Mouse (Mus musculus) MEL (cell line): Measurements from ENCODE around the gene Fads1. TPM values are rescaled to one million over a fixed set of nuclear protein-coding genes. Genes with fewer than 3 reads are reported as not detected.
A peak's percentile ranks its signal among the peaks of the same experiment; 100 is the strongest.

Experiments used
- DNase-seq: peaks from one replicate; pipeline ENCODE4 v3.0.0; 2011; ENCODE audit warnings: low read depth, low spot score
- H3K27ac ChIP-seq: 2 replicates; pipeline ENCODE4 v1.5.1; 2012; ENCODE audit warnings: low read depth, mild to moderate bottlenecking, control low read depth, low read length, moderate library complexity; ENCODE audit not compliant: control insufficient read depth
- H3K27me3 ChIP-seq, 2 experiments: fragments of 150-350 bp in 1 of 2; sonication (generic) in 1 of 2; 2 replicates each; pipeline ENCODE4 v1.6.1; 2012; ENCODE audit warnings: low read length in 2 of 2, mild to moderate bottlenecking in 2 of 2, improper control_type of control experiment in 1 of 2, moderate library complexity in 1 of 2; ENCODE audit not compliant: insufficient read depth in 2 of 2, control insufficient read depth in 1 of 2
- H3K36me3 ChIP-seq, 2 experiments: 2 replicates each; pipeline ENCODE4 v1.6.1; 2012 to 2014; ENCODE audit warnings: low read length in 2 of 2, improper control_type of control experiment in 1 of 2, inconsistent platforms in 1 of 2, mild to moderate bottlenecking in 1 of 2; ENCODE audit not compliant: insufficient read depth in 2 of 2, control insufficient read depth in 1 of 2
- H3K4me1 ChIP-seq, 2 experiments: fragments of 150-350 bp in 1 of 2; sonication (generic) in 1 of 2; 2 replicates each; pipeline ENCODE4 v1.6.1; 2012; ENCODE audit warnings: low read length in 2 of 2, improper control_type of control experiment in 1 of 2, mild to moderate bottlenecking in 1 of 2; ENCODE audit not compliant: insufficient read depth in 2 of 2, control insufficient read depth in 1 of 2
- H3K4me3 ChIP-seq, 2 experiments: fragments of 150-350 bp in 1 of 2; sonication (generic) in 1 of 2; 2 replicates each; pipeline ENCODE4 v1.5.1; 2012; ENCODE audit warnings: low read depth in 2 of 2, low read length in 2 of 2, mild to moderate bottlenecking in 2 of 2, moderate library complexity in 2 of 2, control low read depth in 1 of 2, improper control_type of control experiment in 1 of 2; ENCODE audit not compliant: control insufficient read depth in 1 of 2, insufficient read depth in 1 of 2
- H3K79me2 ChIP-seq: 2 replicates; pipeline ENCODE4 v1.6.1; 2012; ENCODE audit warnings: mild to moderate bottlenecking, low read length, moderate library complexity; ENCODE audit not compliant: control insufficient read depth, poor library complexity, insufficient read depth
- H3K9ac ChIP-seq: 2 replicates; pipeline ENCODE4 v1.6.1; 2012; ENCODE audit warnings: low read depth, mild to moderate bottlenecking, control low read depth, low read length, moderate library complexity; ENCODE audit not compliant: control insufficient read depth, poor library complexity, severe bottlenecking
- H3K9me3 ChIP-seq: fragments of 150-350 bp; sonication (generic); replicated peaks from 2 replicates; pipeline ENCODE4 v1.6.1; 2012; ENCODE audit warnings: mild to moderate bottlenecking, low read length, improper control_type of control experiment, moderate library complexity; ENCODE audit not compliant: insufficient read depth
- BHLHE40 ChIP-seq: IDR thresholded peaks from 2 replicates; pipeline ENCODE4 v1.6.1; 2012; ENCODE audit warnings: low read depth, mild to moderate bottlenecking, inconsistent platforms, low read length, improper control_type of control experiment, borderline replicate concordance
- E2F4 ChIP-seq: IDR thresholded peaks from 2 replicates; pipeline ENCODE4 v1.6.1; 2011; ENCODE audit warnings: low read depth, low read length, improper control_type of control experiment, borderline replicate concordance
- ETS1 ChIP-seq: IDR thresholded peaks from 2 replicates; pipeline ENCODE4 v1.6.1; 2012; ENCODE audit warnings: low read depth, mild to moderate bottlenecking, inconsistent platforms, low read length, improper control_type of control experiment, moderate library complexity
- GABPA ChIP-seq: IDR thresholded peaks from 2 replicates; pipeline ENCODE4 v1.6.1; 2012; ENCODE audit warnings: low read depth, mild to moderate bottlenecking, inconsistent platforms, low read length, improper control_type of control experiment, moderate library complexity
- JUND ChIP-seq: IDR thresholded peaks from 2 replicates; pipeline ENCODE4 v1.6.1; 2011; ENCODE audit warnings: low read depth, mild to moderate bottlenecking, improper control_type of control experiment, low read length
- KAT2A ChIP-seq: conservative IDR thresholded peaks from 2 replicates; pipeline ENCODE4 v1.6.1; 2012; ENCODE audit warnings: low read depth, low read length, improper control_type of control experiment, inconsistent platforms
- MEF2A ChIP-seq: IDR thresholded peaks from 2 replicates; pipeline ENCODE4 v1.6.1; 2014; ENCODE audit warnings: low read depth, mild to moderate bottlenecking, inconsistent platforms, low read length, improper control_type of control experiment; ENCODE audit not compliant: poor library complexity, insufficient replicate concordance, severe bottlenecking; ENCODE audit errors: extremely low read depth
- MYB ChIP-seq: IDR thresholded peaks from 2 replicates; pipeline ENCODE4 v1.6.1; 2011; ENCODE audit warnings: mild to moderate bottlenecking, low read depth, low read length, improper control_type of control experiment
- NELFE ChIP-seq: IDR thresholded peaks from 2 replicates; pipeline ENCODE4 v1.6.1; 2011; ENCODE audit warnings: low read depth, low read length, improper control_type of control experiment
- NRF1 ChIP-seq: IDR thresholded peaks from 2 replicates; pipeline ENCODE4 v1.6.1; 2014; ENCODE audit warnings: low read depth, mild to moderate bottlenecking, inconsistent platforms, low read length, improper control_type of control experiment, moderate library complexity; ENCODE audit not compliant: poor library complexity, insufficient read depth, severe bottlenecking
- POLR2AphosphoS5 ChIP-seq: IDR thresholded peaks from 2 replicates; pipeline ENCODE4 v1.6.1; 2012; ENCODE audit warnings: low read depth, borderline replicate concordance, mild to moderate bottlenecking, inconsistent platforms, low read length, moderate library complexity, mixed read lengths
- RCOR1 ChIP-seq: IDR thresholded peaks from 2 replicates; pipeline ENCODE4 v1.6.1; 2012; ENCODE audit warnings: low read depth, mild to moderate bottlenecking, inconsistent platforms, low read length, improper control_type of control experiment
- TAL1 ChIP-seq: IDR thresholded peaks from 2 replicates; pipeline ENCODE4 v1.6.1; 2012; ENCODE audit warnings: mild to moderate bottlenecking, inconsistent platforms, low read length, moderate library complexity, mixed read lengths
- TBP ChIP-seq: IDR thresholded peaks from 2 replicates; pipeline ENCODE4 v1.8.0; 2011; ENCODE audit warnings: low read depth, low read length, improper control_type of control experiment
- TCF12 ChIP-seq: IDR thresholded peaks from 2 replicates; pipeline ENCODE4 v1.6.1; 2014; ENCODE audit warnings: low read depth, mild to moderate bottlenecking, inconsistent platforms, low read length, improper control_type of control experiment, moderate library complexity
- UBTF ChIP-seq: IDR thresholded peaks from 2 replicates; pipeline ENCODE4 v1.6.1; 2012; ENCODE audit warnings: low read depth, mild to moderate bottlenecking, inconsistent platforms, low read length, improper control_type of control experiment, moderate library complexity, borderline replicate concordance; ENCODE audit not compliant: insufficient read depth
- USF1 ChIP-seq: IDR thresholded peaks from 2 replicates; pipeline ENCODE4 v1.6.1; 2014; ENCODE audit warnings: low read depth, mild to moderate bottlenecking, inconsistent platforms, low read length, improper control_type of control experiment, moderate library complexity
- ZC3H11A ChIP-seq: IDR thresholded peaks from 2 replicates; pipeline ENCODE4 v1.6.1; 2012; ENCODE audit warnings: low read depth, mild to moderate bottlenecking, inconsistent platforms, low read length, improper control_type of control experiment
- ZKSCAN1 ChIP-seq: IDR thresholded peaks from 2 replicates; pipeline ENCODE4 v1.6.1; 2012; ENCODE audit warnings: low read depth, mild to moderate bottlenecking, inconsistent platforms, low read length, improper control_type of control experiment, moderate library complexity
- ZNF384 ChIP-seq: IDR thresholded peaks from 2 replicates; pipeline ENCODE4 v1.6.1; 2012; ENCODE audit warnings: low read depth, mild to moderate bottlenecking, inconsistent platforms, low read length, improper control_type of control experiment
- polyA plus RNA-seq, 2 experiments: library from polyadenylated mRNA; stranded (reverse) in 1 of 2; unstranded in 1 of 2; fragments of >175 nt in 1 of 2; fragments of >200 nt in 1 of 2; gene quantifications; 2 replicates each; pipeline versions ENCODE4 v1.2.1 to v1.2.4; 2012; ENCODE audit warnings: low replicate concordance in 2 of 2, low read depth in 1 of 2; ENCODE audit not compliant: insufficient read length in 2 of 2, insufficient read depth in 1 of 2, missing spikeins in 1 of 2
- total RNA-seq: library from RNA; depleted of rRNA; stranded (reverse); fragments of 300-350 nt; gene quantifications from 2 replicates; pipeline ENCODE4 v1.2.3, GENCODE M21; 2012

The Fads1 gene
- total and polyA plus RNA-seq, 3 experiments: 36.7 to 69.7 TPM; not detected in 1

DNA sequence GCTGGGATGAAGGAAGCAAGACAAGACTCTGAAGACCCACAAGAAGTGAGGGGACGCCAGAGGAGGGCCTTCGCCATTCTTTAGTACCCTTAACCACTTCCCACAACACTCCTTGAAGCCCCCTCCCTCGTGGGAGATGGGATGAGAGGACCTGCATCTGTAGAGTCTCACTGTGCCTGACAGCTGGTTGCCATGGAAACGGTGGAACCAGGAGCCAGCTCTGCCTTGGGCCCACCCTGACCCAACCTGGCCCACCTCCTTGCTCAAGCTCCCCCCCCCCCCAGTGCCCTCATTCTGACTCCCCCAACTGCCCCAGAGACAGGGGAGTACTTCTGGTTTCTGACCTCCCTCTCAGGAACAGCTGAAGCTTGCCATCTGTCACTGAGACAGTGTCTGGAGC lies 38.9 kb downstream of the Fads1 start:
- TF ChIP-seq MYB: no peak
- no peak for TF ChIP-seq JUND
- no peak for TF ChIP-seq USF1
- TF ChIP-seq NRF1: no peak
- TF ChIP-seq NELFE: no peak
- TF ChIP-seq RCOR1: no peak
- no peak for TF ChIP-seq TBP
- H3K36me3 ChIP-seq: no peaks in the 10 kb centered on the region
- no peak overlapping the region for H3K9ac ChIP-seq
- H3K79me2 ChIP-seq: no peaks in the 10 kb centered on the region
- H3K4me1 ChIP-seq: peaks cover 0 to 3% of the 10 kb centered on the region in 2 experiments; a peak in 1 of 4 replicates
- DNase-seq: no peak
- H3K27me3 ChIP-seq: no peaks in the 10 kb centered on the region
- H3K4me3 ChIP-seq: no peak overlapping the region
- H3K9me3 ChIP-seq: no peaks in the 10 kb centered on the region
- no peak overlapping the region for H3K27ac ChIP-seq

DNA sequence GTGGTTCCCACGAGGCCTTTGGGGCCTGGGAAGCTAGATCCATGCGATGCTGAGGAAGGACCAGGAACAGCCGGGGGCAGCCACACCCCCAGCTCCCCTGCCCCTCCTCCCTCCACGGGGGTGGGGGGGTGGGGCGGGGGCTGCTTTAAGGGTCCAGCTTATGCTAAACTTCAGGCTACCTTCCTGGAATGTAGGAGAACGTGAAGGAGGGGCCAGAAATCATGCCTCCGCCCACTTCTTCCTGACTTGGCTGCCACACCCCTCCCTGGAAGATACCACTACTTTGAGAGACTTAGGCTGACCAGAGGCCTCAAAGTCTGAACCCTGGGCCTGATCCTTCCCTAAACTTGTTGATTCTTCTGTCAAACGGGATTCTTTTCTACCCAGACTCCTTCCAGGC lies 40.0 kb downstream of the Fads1 start:
- H3K36me3 ChIP-seq: no peaks in the 10 kb centered on the region
- H3K4me3 ChIP-seq: no peak overlapping the region
- no peak overlapping the region for H3K9ac ChIP-seq
- no peaks in the 10 kb centered on the region for H3K79me2 ChIP-seq
- H3K9me3 ChIP-seq: no peaks in the 10 kb centered on the region
- peak; percentile 35 for DNase-seq
- H3K4me1 ChIP-seq: peaks cover 0 to 3% of the 10 kb centered on the region in 2 experiments; a peak in 1 of 4 replicates
- H3K27ac ChIP-seq: no peak overlapping the region
- no peaks in the 10 kb centered on the region for H3K27me3 ChIP-seq
- TF ChIP-seq MEF2A: no peak
- TF ChIP-seq ETS1: no peak
- no peak for TF ChIP-seq ZNF384
- TF ChIP-seq ZKSCAN1: no peak
- TF ChIP-seq KAT2A: no peak

DNA sequence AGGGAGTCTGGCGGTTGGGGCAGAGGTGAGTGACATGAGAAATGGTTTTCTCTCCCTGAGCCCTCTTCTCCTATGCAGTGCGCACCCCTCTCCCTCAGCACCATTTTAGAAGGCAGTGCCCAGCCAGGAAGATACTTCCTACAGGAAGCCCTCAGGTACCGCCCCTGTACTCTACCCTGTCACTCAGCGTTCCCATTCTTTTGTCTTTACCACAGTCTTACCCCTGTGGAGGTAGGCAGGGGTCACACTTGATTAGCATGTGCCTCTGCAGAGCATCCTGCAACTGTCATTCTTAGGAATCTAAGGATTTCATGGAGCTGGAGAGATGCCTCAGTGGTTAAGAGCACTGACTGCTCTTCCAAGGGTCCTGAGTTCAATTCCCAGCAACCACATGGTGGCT lies 40.9 kb downstream of the Fads1 start:
- no peak overlapping the region for H3K4me3 ChIP-seq
- no peaks in the 10 kb centered on the region for H3K79me2 ChIP-seq
- TF ChIP-seq ZKSCAN1 (no peak), POLR2AphosphoS5 (no peak), RCOR1 (no peak), GABPA (no peak), BHLHE40 (no peak), E2F4 (no peak), TCF12 (no peak), TAL1 (no peak), NELFE (no peak), ZC3H11A (no peak), UBTF (no peak), MYB (no peak)
- H3K27ac ChIP-seq: no peak overlapping the region
- H3K27me3 ChIP-seq: no peaks in the 10 kb centered on the region
- no peaks in the 10 kb centered on the region for H3K36me3 ChIP-seq
- H3K9ac ChIP-seq: no peak overlapping the region
- H3K9me3 ChIP-seq: no peaks in the 10 kb centered on the region
- no peak for DNase-seq
- peaks cover 0 to 3% of the 10 kb centered on the region in 2 experiments; a peak in 1 of 4 replicates for H3K4me1 ChIP-seq
